Mouse (Mus musculus) liver, adult 2 months (tissue): ENCODE results near the gene Brca1. TPM values are rescaled to one million over a fixed set of nuclear protein-coding genes. Genes with fewer than 3 reads are reported as not detected.
A peak's percentile ranks its signal among the peaks of the same experiment; 100 is the strongest.
"Not testable (repeated sequence)": the region's sequence is repeated elsewhere in the genome, so short reads cannot be mapped to it uniquely, and the experiment has no call there.

ENCODE experiments used
- DNase-seq: peaks from one replicate; pipeline ENCODE4 v3.0.0-alpha.2; 2011; ENCODE audit warnings: low read depth, low spot score; ENCODE audit errors: extremely low read depth
- H3K27ac ChIP-seq: fragments of 200-500 bp; replicated peaks from 2 replicates; pipeline ENCODE4 v1.5.1; 2012; ENCODE audit warnings: low read depth, mild to moderate bottlenecking, control low read depth, inconsistent platforms, low read length; ENCODE audit not compliant: insufficient read depth
- H3K27me3 ChIP-seq: fragments of 200-500 bp; 2 replicates; pipeline ENCODE4 v1.6.1; 2012; ENCODE audit warnings: mild to moderate bottlenecking, moderate library complexity, low read length, inconsistent platforms; ENCODE audit not compliant: control insufficient read depth, insufficient read depth
- H3K36me3 ChIP-seq: fragments of 200-500 bp; 2 replicates; pipeline ENCODE4 v1.6.1; 2012; ENCODE audit warnings: low read length, inconsistent platforms; ENCODE audit not compliant: control insufficient read depth, insufficient read depth
- H3K4me1 ChIP-seq: fragments of 200-500 bp; 2 replicates; pipeline ENCODE4 v1.6.1; 2011; ENCODE audit warnings: low read length; ENCODE audit not compliant: control insufficient read depth, insufficient read depth
- H3K4me3 ChIP-seq: fragments of 200-500 bp; 2 replicates; pipeline ENCODE4 v1.5.1; 2011; ENCODE audit warnings: low read depth, mild to moderate bottlenecking, control low read depth, low read length, moderate library complexity; ENCODE audit not compliant: insufficient read depth
- H3K79me2 ChIP-seq: fragments of 200-500 bp; 2 replicates; pipeline ENCODE4 v1.6.1; 2012; ENCODE audit warnings: inconsistent platforms, mild to moderate bottlenecking, low read length, moderate library complexity; ENCODE audit not compliant: control insufficient read depth, insufficient read depth
- H3K9ac ChIP-seq: fragments of 200-500 bp; 2 replicates; pipeline ENCODE4 v1.6.1; 2012; ENCODE audit warnings: low read depth, mild to moderate bottlenecking, control low read depth, inconsistent platforms, low read length
- CTCF ChIP-seq: fragments of 200-500 bp; IDR thresholded peaks from 2 replicates; pipeline ENCODE4 v1.5.1; 2011; ENCODE audit warnings: low read depth, low read length, control low read depth
- POLR2A ChIP-seq: fragments of 200-500 bp; IDR thresholded peaks from 2 replicates; pipeline ENCODE4 v1.6.1; 2011; ENCODE audit warnings: low read length, control low read depth; ENCODE audit not compliant: insufficient read depth; ENCODE audit errors: extremely low read depth
- WGBS: fragments of 180-500 bp; shearing (Covaris S2); methylation state at CpG from one replicate; pipeline ENCODE4 v1.1.7; 2018; 5-methylcytosine and 5-hydroxymethylcytosine counted together
- polyA plus RNA-seq: library from polyadenylated mRNA; depleted of rRNA; stranded (reverse); fragments of >200 nt; gene quantifications from 2 replicates; pipeline ENCODE4 v1.2.3, GENCODE M21; 2012
- total RNA-seq: library from RNA; depleted of rRNA; stranded (reverse); fragments of >200 nt; gene quantifications from 2 replicates; pipeline ENCODE4 v1.2.3, GENCODE M21; 2014

The Brca1 gene
- total and polyA plus RNA-seq, 2 experiments = 0.18 to 3.3 TPM

DNA sequence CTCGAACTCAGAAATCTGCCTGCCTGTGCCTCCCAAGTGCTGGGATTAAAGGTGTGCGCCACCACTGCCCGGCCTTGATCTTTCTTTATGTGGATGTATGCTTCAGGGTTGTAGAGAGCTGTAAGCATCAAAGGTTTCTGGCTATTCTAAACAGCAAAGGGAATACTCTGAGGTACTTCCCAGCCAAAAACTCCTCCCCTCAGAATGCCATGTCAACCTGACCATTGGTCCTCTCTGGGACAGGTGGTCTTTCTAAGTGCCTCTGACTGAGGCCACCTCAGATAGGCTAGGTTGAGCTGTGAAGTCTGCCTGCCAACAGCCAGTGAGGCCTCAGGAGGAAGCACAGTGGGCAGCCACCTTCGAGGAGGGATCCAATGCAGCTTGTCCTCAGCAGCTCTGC lies 102.9 kb downstream of the Brca1 start:
- H3K27ac ChIP-seq = peak overlapping the region; percentile 77
- 34% methylated on average over 4 of the region's 4 CpGs for WGBS
- H3K4me3 ChIP-seq = peak overlapping the region; percentile 61
- peak overlapping the region; percentile 76 for H3K9ac ChIP-seq
- H3K27me3 ChIP-seq = no peaks in the 10 kb centered on the region
- H3K36me3 ChIP-seq = peaks cover 13% of the 10 kb centered on the region
- no peak for TF ChIP-seq CTCF
- TF ChIP-seq POLR2A = no peak
- peaks cover 13% of the 10 kb centered on the region; the same call in 1 of the 2 replicates for H3K79me2 ChIP-seq
- H3K4me1 ChIP-seq = peaks cover 26% of the 10 kb centered on the region
- DNase-seq = no peak

DNA sequence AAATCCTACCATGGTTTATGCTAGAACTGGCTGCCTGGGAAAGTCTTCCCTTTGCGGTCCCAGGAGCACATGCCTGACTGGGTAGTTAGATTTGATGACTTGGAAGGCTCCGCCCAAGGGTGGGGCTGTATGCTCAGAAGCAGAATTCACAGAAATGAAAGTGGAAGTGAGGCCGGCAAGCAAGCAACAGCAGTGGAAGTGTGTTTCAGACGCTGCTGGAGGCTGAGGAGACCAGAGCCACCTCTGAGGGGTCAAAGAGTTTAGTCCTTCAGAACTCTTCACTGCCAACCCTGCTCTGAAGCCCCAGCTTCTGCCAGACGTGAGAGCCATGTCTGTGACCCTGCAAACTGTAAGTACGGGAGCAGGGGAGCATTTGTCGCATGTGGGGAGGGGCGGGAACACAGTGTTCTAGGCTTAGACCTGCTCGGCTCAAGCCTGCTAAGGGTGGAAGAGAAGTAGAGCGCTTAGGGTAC lies 103.4 kb downstream of the Brca1 start, which contains the start of gene Ifi35:
Gene Ifi35 (plus strand): TSS at position 134 of the 473 bp plus-strand sequence.
- peaks cover 29% of the 10 kb centered on the region for H3K4me1 ChIP-seq
- TF ChIP-seq POLR2A = peak; percentile 43; the same call in 1 of the 2 replicates
- TF ChIP-seq CTCF = no peak
- H3K27me3 ChIP-seq = no peaks in the 10 kb centered on the region
- H3K4me3 ChIP-seq = peak within 1 kb of the TSS; percentile 61
- peak within 1 kb of the TSS; percentile 77 for H3K27ac ChIP-seq
- peaks cover 17% of the 10 kb centered on the region for H3K36me3 ChIP-seq
- H3K79me2 ChIP-seq = peaks cover 7% of the 10 kb centered on the region; the same call in 1 of the 2 replicates
- WGBS = 2% methylated on average over 10 of the region's 10 CpGs
- DNase-seq = peak; percentile 90
- peak within 1 kb of the TSS; percentile 76 for H3K9ac ChIP-seq

DNA sequence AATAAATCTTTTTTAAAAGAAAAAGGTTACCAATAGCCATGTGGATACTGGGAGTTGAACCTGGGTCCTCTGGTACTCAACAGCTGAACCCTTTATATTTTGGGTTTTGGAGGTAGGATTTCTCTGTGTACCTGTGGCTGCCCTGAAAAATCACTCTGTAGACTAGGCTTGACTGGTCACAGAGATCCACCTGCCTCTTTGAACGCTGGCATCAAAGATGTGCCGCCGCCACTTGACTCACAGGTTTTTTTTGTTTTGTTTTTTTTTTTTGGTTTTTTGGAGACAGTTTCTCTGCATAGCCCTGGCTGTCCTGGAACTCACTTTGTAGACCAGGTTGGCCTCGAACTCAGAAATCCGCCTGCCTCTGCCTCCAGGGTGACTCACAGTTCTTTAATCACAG lies 104.0 kb downstream of the Brca1 start:
- Histone ChIP-seq H3K9ac (no peak overlapping the region), H3K27me3 (no peaks in the 10 kb centered on the region), H3K36me3 (peaks cover 17% of the 10 kb centered on the region), H3K27ac (0 out of 2 replicates have a peak overlapping the region, but pooled peaks have one; percentile 7), H3K79me2 (peaks cover 10% of the 10 kb centered on the region; the same call in 1 of the 2 replicates), H3K4me3 (no peak overlapping the region), H3K4me1 (peaks cover 30% of the 10 kb centered on the region)
- TF ChIP-seq CTCF (no peak), POLR2A (no peak)
- no peak for DNase-seq
- WGBS = 85% methylated on average over 5 of the region's 5 CpGs

DNA sequence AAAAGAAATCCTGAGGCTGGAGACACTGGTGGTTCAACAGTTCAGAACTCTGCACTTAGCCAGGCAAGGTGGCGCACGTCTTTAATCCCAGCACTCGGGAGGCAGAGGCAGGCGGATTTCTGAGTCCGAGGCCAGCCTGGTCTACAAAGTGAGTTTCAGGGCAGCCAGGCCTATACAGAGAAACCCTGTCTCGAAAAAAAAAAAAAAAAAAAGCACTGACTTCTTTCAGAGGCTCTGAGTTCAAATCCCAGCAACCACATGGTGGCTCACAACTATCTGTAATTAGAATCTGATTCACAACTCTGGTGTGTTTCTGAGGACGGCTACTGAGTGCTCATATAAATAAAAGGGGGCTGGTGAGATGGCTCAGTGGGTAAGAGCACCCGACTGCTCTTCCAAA lies 104.9 kb downstream of the Brca1 start:
- not testable (repeated sequence) for DNase-seq, H3K4me3 ChIP-seq, H3K27ac ChIP-seq, H3K27me3 ChIP-seq, H3K9ac ChIP-seq
- 90% methylated on average over 8 of the region's 8 CpGs for WGBS
- Histone ChIP-seq H3K4me1 (peaks cover 22% of the 10 kb centered on the region), H3K36me3 (peaks cover 17% of the 10 kb centered on the region), H3K79me2 (peaks cover 15% of the 10 kb centered on the region; the same call in 1 of the 2 replicates)

DNA sequence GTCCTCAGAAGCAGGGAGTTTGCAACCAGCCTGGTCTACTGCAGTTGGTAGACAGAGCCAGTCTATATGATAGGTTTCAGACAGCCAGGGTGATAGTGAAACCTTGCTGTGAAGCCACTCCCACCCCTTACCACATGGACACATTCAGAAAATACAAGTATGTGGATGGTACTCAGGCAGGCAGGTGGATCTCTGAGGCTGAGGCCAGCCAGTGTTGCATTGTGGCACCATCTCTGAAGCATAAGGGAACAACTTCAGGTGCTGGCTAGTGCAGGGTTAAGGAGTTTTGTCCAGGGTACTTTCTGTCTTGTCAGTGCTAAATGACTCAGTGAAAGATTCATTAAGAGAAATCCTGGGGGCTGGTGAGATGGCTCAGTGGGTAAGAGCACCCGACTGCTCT lies 105.4 kb downstream of the Brca1 start:
- no peak overlapping the region for H3K9ac ChIP-seq
- WGBS = 91% methylated on average over 1 of the region's 1 CpGs
- peaks cover 15% of the 10 kb centered on the region; the same call in 1 of the 2 replicates for H3K79me2 ChIP-seq
- no peak overlapping the region for H3K4me3 ChIP-seq
- no peak overlapping the region for H3K27ac ChIP-seq
- no peak for DNase-seq
- peaks cover 17% of the 10 kb centered on the region for H3K4me1 ChIP-seq
- TF ChIP-seq CTCF (no peak), POLR2A (no peak)
- H3K27me3 ChIP-seq = no peaks in the 10 kb centered on the region
- peaks cover 17% of the 10 kb centered on the region for H3K36me3 ChIP-seq

DNA sequence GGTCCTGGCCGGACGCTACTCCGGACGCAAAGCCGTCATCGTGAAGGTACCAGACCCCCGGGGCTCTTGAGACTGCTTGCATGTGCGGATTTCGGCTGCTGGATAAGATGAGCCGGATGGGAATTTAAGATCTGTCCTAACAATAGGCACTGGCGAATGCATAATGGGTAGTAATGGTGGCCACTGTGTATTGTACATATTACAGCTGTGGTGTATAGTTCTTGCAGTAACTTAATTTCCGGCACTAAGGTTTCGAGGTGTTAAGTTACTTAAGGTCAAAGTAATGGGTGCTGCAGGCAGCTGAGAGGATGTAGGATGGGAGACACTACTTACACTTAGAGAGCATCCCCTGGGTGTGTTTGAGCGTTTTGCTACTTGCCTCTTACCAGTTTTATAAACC lies 109.0 kb downstream of the Brca1 start:
- peak overlapping the region; percentile 77 for H3K4me3 ChIP-seq
- peaks cover 17% of the 10 kb centered on the region for H3K36me3 ChIP-seq
- no peaks in the 10 kb centered on the region for H3K27me3 ChIP-seq
- peaks cover 8% of the 10 kb centered on the region; the same call in 1 of the 2 replicates for H3K79me2 ChIP-seq
- H3K27ac ChIP-seq = peak overlapping the region; percentile 59
- peaks cover 10% of the 10 kb centered on the region for H3K4me1 ChIP-seq
- TF ChIP-seq POLR2A (no peak), CTCF (no peak)
- peak; percentile 19 for DNase-seq
- peak overlapping the region; percentile 82 for H3K9ac ChIP-seq
- WGBS = under 1% methylated on average over 14 of the region's 14 CpGs
